Mouse (Mus musculus) right cerebral cortex, adult 18-20 months (tissue): ENCODE data around the gene C1qtnf1.
"Not testable (repeated sequence)": the region's sequence is repeated elsewhere in the genome, so short reads cannot be mapped to it uniquely, and the experiment has no call there.

Source experiments
- DNase-seq: peaks from one replicate; pipeline ENCODE4 v3.0.0; 2022; ENCODE audit warnings: mixed read lengths

Gene C1qtnf1

GRCm38 (mm10) chr11:118427986-118428385 lies at the start of gene C1qtnf1:
Gene C1qtnf1, plus strand, starts transcription at chr11:118428203.
- DNase-seq: no peak

DNA sequence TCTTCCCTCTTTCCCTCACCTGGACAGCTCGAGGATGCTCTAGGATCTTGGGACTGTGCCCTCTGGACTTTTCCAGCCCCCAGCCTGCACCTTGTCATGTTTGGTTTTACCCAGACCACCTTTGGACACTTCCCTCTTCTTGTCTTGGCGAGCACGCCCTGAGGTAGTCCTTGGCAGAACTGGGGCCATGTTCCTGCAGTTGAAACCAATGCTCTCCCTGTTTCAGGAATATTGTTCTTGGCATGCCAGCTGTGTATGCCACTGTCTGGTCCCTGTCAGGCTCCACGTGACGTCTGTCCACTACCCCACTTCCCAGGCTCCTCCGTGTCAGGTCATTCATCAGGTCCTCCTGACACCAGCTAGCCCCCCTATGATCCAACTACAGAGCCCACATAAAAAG lies 49.3 kb upstream of the C1qtnf1 start:
- no peak for DNase-seq

DNA sequence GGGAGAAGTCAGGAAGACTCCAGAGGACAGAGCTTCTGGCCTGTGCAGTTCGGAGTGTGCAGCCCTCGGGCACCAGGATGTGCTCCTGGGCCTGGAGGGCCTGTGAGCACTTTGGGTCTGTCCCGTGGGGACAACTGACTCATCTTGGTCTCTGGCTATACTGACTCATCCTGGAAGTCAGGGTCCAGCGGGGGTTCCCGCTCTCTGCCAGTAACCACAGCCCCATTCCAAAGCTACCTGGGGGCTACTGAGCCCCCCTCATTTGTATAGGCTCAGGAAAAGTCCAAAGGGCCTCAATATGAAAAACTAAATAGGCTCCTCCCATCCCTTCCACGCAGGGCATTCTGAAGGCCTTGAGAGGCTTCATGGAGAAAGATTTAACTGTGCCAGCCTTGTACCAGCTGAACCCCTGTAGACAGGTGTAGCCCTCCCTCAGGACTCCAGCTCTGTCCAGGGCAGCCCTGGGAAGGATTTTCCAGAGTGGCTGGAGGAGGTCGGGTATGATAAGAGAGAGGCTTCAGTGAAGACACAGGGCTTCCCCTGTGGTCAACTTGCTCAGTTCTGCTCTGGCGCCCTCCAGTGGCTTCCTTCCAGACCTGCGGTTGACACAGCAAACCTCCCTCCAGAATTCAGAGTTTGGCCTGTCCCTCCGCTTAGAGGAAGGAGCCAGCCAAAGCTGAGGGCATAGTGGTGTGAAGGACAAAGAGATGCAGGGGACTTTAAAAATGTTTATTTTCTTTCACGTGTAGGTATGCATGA lies 48.6 kb upstream of the C1qtnf1 start:
- DNase-seq: peak; percentile 81

- not testable (repeated sequence) for DNase-seq
These were observed 40.2 kb upstream of the C1qtnf1 start for GRCm38 (mm10) chr11:118387816-118388215.

DNA sequence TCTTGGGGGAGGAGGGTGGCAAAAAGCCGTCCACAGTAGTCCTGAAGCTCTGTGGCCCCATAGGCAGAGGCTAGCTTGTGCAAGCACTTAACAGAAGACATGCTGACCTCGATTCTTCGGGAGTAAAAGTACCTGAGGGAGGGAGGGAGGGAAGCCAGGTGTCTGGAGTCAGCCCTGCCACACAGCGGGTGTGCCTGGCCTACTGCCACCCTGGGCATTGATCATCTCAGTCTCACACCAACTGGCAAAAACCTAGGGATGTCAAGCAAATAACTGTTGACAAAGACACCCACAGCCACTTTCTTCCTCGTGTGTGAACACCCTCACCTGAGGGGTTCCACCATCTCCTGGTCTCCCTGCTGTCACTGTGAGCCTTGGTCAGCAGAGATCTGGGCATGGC lies 34.0 kb upstream of the C1qtnf1 start:
- DNase-seq: no peak

- no peak for DNase-seq
These were observed 33.5 kb upstream of the C1qtnf1 start for GRCm38 (mm10) chr11:118394538-118394937.

DNA sequence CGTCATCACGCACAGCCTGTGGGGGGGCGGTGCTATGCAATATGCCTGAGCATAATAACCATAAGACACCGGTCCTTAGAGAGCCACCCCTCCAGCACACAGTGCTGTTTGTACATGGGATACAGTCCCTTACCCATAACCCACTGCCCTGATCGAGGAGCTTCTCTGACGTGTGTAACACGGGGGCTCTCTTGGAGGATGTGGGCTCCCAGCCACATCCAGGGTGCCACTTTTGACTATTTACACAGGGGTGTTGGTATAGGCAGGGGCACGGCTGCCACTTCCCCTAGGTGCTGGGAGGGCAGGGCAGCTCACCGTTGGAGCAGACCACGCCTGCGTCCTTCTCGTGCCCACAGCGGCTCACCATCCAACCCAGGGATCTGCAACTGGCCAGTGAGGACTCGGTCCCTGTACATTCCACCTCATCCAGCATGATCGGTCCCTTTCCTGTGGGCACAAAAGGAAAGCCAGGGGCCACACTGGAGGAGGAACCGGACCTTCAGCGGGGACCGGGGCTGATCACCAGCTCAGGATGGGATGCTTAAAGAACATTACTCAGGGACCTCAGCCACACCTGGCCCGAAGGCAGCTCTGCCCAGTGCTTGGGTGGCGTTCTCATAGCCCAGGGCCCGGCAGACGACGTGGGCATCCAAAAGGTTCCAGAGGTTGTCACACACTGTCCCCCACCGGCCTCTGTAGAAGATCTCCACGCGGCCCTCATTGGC lies 30.0 kb upstream of the C1qtnf1 start:
- DNase-seq: no peak

- no peak for DNase-seq
These were observed 28.0 kb upstream of the C1qtnf1 start for GRCm38 (mm10) chr11:118399891-118400565.

DNA sequence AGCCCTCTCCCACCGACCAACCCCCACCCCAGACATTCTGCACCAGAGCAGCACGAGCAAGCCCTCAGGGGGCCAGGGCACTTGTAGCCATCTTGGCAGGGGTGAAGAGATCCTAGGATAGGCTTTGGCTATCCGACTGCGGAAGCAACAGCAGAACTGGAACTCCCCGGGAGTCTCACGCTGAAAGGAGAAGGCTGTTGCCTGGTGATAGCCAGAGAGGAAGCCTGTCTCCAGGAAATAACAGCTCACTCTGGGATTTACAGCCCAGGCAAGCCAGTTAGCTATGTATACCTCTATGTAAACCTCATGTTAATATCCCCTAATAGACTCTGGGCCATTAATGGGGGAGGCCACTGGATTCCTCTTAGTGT lies 27.5 kb upstream of the C1qtnf1 start:
- no peak for DNase-seq

- DNase-seq: no peak
These were observed 26.8 kb upstream of the C1qtnf1 start for GRCm38 (mm10) chr11:118401195-118401594.

GRCm38 (mm10) chr11:118401760-118402280 lies 26.2 kb upstream of the C1qtnf1 start, which contains the start of gene Lgals3bp:
Gene Lgals3bp, minus strand, starts transcription at chr11:118402092.
- peak; percentile 66 for DNase-seq

DNA sequence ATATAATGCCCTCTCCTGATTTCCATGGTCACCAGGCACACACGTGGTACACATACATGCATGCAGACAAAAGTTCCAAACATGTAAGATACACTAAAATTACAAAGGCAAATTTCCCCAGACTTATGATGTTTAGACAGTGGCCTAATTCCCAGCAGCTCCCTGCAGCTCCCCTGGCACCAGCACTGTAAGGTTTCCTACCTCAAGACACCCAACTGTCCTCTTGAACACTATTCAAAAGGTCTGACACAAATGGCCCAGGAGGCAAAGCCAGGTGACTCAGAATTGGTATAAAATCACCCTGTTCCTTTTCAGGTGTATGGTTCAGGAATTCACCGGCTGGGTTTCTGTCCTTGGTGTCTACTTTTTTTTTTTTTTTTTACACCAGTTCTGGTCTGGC lies 24.8 kb upstream of the C1qtnf1 start:
- DNase-seq: no peak

DNA sequence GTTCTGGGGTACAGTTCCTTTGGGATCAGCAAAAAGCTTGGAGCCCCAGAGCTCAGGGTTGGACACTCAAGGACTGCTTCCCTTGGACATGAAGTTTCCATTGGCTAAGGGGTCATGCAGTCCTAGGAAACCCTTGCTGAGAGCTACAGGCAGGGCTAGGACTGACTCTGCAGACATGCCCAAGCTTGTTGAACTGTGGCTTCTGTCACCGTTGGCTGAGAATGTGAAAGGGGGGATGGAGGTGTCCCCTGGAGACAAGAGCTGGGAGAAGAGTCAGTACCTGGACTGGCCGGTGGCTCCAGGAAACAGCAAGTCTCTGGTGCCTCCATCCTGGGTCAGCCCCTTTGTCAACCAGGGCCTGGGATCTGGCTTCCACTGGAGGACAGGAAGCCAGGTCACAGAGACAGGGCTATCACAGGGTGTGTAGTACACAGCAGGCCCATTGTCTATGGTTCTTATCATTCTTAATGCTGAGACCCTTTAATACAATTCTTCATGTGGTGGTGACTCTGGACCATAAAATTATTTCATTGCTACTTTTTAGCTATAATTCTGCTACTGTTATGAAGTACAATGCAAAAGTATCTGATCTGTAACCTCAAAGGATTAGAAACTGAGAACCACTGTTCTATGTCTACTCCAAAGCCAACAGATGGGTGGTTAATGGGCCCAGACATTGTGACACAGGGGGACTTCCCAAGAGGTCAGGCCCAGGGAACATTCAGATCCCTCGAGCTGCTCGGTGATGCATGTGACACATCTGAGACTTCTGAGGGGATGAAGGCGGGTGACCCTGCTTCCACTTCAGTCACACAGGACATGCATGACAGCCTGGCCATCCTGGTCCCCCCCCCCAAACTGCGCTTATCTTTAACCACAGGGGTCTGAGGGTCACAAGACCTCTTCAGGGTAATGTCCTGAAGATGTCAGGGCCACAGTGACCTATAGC lies 23.8 kb upstream of the C1qtnf1 start:
- DNase-seq: no peak

GRCm38 (mm10) chr11:118405311-118405710 lies 22.7 kb upstream of the C1qtnf1 start:
- no peak for DNase-seq

- no peak for DNase-seq
These were observed 21.5 kb upstream of the C1qtnf1 start for GRCm38 (mm10) chr11:118406521-118406920.

- no peak for DNase-seq
These were observed 20.6 kb upstream of the C1qtnf1 start for GRCm38 (mm10) chr11:118407318-118407910.

GRCm38 (mm10) chr11:118408051-118408740 lies 19.8 kb upstream of the C1qtnf1 start:
- no peak for DNase-seq

GRCm38 (mm10) chr11:118409106-118410072 lies 18.6 kb upstream of the C1qtnf1 start:
- no peak for DNase-seq

GRCm38 (mm10) chr11:118410073-118410444 lies 17.9 kb upstream of the C1qtnf1 start:
- DNase-seq: no peak

- no peak for DNase-seq
These were observed 17.5 kb upstream of the C1qtnf1 start for GRCm38 (mm10) chr11:118410479-118410878.
